Mouse (Mus musculus) cerebellum, postnatal 10 days (tissue): ENCODE measurements at regions not wholly inside any gene's neighbourhood (a gene's known extent, or its start where the extent isn't known, plus 50 kb on each side); places are given as distances from the start of the nearest gene placed in this dataset.

Source experiments
- DNase-seq, 2 experiments: peaks; one replicate each; pipeline ENCODE4 v3.0.0; 2021; ENCODE audit warnings: mixed read lengths in 2 of 2

DNA sequence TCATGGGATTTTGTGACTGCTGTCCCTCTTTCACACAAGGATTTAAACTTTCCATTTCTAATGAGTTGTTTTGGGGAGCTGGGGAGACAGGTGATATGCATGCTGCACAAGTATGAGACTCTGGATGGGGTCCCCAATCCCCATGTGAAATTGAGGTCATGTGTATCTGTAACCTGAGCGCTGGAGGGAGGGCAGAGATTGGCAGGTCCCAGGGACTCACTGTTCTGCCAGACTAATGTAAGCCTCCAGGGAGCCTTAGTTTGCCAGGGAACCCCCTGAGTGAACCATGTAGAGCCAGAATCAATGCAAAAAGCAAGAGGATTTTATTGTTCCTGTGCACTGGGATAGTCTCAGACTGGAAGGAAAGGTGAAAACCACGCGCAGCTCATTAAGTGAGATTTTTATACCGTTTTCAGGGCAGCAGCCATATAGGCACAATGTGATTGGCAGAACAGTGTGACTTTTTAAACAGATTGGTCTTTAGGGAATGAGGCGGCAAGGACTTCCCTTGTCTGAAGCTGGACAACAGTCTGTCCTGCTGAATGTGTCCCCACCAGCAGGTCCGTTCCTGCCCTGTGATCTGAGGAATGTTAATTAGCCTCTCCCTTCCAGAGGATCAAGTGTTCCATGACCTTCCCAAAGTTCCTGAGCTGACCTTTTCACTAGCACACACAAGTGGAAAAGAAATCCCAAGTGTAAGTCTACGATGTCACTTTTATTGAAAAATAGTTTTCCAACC, 59.9 kb upstream of the Oxgr1 start:
- DNase-seq, result no peak

DNA sequence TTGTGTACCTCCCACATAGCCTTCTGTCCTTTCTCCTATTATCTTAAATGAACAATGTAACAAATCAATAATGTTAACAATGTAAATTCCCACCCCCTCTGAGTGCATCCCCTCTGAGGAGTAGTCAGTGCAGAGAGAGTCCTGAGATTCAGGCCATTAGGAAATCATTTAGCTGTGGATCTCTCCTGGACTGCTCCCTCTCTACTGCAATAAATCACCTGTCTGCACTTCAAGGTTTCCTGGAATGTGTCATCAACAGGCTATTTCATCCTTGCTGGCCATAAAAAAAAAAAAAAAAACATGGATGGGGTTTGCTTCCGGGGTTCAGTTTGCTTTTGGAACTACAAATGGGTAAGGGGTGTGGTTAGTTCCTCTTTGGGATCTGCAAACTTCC, 60.5 kb upstream of the Oxgr1 start:
- DNase-seq, result no peak

DNA sequence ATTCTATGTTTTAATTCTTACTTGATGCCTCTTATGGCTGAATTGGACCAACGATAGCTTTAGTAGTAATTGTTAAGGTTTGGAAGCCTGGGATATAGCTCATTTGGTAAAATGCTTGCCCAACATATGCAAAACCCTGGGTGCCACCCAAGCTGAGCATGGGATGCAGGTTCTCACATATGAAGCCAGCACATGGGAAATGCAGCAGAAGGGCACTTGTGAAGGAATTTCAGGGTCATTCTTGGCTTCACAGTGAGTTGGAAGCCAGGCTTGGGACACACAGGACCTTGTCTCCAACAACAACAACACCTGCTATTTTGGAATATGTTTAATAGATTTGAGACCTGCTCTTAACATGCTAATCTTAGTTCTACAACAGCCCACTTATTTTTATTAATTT, 67.6 kb upstream of the Oxgr1 start:
- DNase-seq, result no peak

DNA sequence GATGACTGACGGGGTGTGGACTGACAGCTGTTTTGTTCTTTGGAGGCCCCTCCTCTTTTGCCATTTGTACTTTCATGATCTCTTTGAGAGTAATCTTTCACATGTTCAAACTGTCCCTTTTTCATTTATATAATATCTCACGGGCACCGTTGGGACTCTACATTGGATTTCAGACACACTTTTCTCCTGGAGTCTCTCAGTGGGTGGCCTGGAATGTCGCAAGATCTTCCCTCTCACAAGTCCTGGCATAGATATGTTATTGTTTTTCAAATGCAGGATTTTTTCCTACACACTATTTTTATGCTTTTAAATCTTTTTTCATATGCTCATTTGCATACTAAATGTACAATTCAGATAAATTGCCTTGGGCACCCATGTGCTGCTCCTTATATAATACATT, 71.1 kb upstream of the Oxgr1 start:
- no peak for DNase-seq

DNA sequence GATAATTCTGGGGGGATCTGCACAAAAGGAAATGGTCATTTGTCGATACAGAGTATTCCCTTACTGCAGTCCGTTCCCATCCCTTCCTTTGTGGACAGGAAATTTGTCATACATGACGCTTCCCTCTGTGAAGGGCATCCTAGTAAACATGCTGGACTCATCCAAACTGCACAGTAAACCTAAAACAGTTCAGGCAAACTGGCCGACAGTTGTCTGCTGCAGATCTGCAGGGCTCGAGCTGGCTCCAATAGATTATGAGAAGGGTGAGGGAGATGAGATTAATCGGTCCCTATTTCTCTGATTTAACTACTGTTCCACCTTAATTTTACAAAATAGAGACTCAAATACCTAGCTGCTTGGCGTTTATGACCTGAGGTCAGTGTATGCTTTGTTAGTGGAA, 76.3 kb upstream of the Oxgr1 start:
- DNase-seq, result peak in 1 of 2 experiments; percentile 50

DNA sequence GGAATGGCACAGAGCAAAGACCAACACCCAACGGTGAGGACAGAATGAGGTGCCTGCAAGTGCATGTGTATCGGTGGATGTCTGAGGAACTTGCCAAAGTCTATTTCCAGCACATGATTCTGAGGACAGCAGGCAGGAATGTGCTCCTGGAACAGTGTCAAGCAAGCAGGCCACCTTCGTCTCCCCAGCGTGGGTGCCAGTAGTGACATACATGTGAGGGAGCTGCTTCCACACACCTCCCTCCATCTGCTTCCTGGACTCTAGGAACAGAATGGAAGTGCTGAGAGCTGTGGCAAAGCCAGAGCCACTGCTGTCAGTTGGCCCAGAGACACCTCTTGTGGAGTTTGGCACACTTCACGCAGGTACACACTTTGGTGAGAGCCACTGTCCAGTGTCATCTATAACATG, 76.9 kb upstream of the Oxgr1 start:
- peak; percentile 96 to 97 for DNase-seq

DNA sequence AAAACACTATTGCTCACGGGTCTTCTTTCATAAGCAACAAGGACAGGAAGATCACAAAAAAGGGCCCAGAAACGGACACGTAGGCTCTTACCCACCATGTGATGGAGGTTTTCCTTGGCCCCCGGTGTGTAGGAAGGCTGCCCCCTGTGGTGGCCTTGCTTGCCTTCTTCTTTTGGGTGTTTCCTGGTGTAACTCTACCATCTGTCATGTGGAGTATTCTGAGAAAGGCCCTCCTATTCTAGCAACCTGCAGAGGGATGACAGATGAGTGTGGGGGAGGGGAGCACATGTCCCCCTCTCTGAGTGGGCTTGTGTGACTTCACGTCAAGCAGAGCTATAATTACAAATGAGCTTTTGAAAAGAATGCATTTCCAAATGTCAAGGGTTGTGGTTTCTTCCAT, 77.3 kb upstream of the Oxgr1 start:
- peak; percentile 95 to 96 for DNase-seq

DNA sequence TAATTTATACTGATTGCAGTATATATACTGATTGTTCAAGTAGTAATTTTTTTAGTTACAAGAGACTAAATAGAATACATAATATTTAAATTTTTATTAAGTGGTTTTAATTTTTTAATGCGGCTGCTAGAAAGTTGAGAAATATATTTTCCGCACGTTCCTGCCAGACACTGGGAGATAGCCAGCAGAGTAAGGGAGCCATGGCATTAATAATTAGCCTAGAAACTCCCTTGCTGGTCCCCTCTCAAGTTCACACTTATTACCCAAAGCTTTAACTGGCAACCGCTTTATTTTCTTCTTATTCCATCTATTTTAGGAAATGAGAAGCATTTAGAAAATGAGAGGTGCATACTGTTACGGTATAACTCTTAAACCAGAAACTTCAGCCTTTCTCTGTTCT, 78.0 kb upstream of the Oxgr1 start:
- DNase-seq, result peak; percentile 49 to 57

DNA sequence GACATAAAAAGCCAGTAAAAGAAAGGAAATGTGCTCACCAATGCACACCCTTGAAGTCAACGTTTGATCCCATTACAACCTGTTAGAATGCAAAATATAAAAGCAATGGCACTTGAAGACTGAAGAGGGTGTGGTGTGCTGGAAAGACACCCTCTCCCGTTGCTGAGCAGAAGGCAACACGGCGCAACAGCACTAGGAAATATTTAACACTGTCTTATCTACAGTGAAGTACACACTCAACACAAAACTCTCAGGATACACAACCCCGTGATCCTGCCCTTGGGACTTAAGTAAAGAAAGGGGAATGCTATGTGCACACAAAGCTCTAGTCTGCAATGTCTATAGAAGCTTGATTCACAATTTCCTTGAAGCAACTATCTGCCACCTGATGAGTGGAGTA, 83.1 kb upstream of the Oxgr1 start:
- no peak for DNase-seq

DNA sequence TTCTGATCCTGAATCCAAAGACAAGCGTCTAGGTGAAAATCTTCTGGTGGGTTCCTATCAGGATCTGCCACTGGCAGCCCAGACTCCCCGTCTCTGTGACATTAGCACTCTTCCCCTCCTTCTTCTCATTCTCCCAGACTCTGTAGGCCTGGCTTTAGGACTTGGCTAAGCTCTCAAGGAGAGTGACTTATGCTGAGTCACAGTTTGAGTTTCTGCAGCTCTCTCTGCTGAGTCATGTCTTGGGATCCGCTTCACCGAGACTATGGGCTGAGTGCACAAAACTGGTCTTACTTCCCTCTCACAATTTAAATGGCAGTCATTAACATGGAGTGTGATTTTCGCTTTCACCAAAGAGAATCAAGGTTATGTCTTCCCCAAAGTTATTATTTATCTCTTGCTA, 85.2 kb upstream of the Oxgr1 start:
- no peak for DNase-seq

DNA sequence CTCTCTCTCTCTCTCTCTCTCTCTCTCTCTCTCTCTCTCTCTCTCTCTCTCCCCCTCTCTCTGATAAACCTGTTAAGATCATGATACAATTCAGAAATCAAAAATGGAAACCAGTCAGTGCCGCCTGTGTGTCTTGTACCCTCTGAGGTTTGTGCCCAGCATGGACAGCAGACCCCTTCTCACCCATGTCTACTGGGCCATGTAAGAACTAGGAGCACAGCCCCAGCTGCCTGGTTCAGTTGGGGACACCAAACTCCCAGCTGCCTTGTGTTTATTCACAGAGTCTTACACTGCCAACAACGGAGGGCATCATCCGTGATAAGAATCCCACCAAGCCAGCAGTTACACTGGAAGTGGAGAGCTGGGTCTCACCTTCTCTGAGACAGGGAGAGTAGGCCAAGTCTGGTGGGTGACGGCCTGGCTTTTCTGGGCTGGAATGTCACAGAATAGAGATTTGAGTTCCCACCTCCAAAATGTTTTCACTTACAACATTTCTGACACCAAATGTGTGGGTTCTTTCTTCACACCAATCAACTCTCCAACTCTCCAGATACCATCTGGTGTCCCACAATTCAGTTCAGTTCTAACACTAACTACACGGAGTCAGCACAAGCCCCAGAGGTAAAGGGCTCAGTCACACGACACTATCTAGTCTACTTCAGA, 92.2 kb upstream of the Oxgr1 start:
- DNase-seq, result peak; percentile 26 to 36

DNA sequence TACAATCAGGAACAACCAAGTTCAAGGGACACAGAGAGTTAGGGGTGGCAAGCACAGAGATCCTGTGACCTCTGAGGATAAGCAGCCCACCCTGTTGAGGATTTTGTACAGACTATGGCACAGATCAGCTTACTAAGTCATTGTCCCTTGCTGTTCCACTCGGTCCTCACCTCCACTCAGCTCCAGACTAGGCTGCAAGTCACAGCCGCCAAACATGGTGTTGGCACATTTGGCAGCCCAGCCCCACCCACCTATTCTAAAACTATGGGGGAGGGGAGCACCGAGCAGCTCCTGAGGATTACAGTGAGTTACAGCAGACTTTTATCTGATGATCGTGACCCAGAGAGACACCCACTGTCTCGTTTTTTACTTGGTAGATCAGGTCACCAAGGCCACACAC, 93.0 kb upstream of the Oxgr1 start:
- DNase-seq, result peak in 1 of 2 experiments; percentile 25

DNA sequence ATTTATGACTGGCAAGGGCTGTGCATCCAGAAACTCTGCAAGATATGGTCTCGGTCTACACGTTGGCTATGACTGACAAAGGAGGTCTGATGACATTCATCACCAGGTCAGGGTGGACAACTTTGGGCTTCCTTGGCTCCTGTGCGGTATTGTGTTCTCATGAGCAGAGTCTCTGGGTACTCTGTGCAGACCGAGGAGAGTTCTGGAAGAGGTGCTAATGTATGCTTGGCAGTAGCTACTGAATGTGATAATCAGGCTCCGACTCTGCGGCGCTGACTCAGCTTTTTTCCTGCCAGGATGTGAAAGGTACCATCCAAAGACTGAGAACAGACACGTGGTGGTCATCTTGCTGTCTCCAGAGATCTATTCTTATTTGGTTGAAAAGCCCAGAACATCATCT, 94.5 kb upstream of the Oxgr1 start:
- peak; percentile 72 for DNase-seq

DNA sequence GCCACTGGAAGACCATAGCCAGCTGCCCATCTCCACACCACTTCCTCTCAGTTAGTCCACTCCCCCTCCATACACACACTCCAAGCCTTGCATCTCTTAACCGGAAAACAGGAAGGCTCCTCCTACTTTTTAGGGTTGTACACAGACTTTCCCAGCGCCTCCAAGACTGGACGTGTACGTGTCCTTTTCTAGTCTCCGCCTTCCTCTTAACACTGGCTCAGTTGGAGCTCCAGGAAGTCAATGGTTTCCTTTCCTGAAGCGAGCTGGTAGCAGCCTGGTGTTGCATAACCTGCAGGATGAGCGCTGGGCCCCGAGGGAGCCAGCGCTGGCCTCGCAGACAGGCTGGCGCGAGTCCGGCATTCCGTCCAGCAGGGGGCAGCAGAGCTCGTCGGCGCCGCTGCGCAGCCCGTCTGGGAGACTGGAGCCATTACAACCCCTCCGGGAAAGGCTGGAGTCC, 95.5 kb upstream of the Oxgr1 start:
- DNase-seq, result peak; percentile 97 to 98

DNA sequence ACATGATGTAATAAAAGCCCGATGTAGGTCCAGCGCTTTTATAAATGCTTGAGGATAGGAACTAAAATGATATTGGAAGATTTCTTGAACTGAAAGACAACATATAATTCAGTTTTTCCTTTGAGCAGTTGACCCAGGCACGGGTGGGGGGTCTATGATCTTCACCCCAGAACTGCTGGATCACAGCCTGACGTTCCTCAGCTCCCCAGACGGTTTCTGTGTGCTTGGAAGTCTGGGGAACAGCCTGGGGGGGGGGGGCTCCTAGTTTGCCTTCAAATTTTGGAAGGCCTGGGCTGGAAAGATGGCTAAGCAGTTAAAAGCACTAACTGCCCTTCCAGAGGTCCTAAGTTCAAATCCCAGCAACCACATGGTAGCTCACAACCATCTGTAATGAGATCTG, 96.3 kb upstream of the Oxgr1 start:
- DNase-seq, result no peak

DNA sequence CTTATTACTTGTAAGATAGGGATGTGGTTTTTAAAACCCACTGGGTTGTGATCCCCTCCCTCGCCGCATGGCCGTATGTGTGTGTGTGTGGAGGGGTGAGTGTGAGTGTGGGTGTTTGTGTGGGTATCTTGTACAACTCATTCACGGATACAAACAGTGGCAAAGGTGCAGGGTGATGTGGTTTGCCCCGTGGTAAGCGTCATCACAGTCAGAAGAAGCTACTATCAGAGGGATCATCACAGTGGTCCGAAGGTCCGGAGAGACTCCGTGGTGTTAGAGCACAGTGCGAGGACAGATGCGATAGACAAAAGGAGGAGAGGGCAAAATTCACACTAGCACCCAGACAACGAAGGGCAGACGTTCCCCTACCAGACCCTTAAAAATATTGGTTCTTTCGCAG, 97.0 kb upstream of the Oxgr1 start:
- no peak for DNase-seq

DNA sequence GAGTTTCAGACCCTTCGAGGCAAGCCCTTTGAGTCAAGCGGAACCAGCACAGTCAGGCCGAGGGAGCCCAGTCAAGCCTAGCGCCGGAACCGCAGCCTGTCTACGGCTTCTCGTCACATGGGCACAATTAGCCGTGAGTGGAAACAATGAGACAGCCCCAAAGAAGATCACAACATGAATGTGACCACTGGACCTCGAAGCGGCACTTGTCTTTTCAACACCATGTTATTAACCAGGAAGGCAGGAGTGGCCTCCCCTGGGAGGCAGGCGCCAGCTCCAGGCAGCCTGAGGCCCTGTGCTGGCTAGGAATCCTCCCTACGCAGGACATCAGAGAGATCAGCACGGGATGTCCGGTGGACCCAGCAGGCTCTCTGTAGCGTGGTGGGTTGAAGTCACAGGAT, 97.4 kb upstream of the Oxgr1 start:
- peak in 1 of 2 experiments; percentile 19 for DNase-seq

DNA sequence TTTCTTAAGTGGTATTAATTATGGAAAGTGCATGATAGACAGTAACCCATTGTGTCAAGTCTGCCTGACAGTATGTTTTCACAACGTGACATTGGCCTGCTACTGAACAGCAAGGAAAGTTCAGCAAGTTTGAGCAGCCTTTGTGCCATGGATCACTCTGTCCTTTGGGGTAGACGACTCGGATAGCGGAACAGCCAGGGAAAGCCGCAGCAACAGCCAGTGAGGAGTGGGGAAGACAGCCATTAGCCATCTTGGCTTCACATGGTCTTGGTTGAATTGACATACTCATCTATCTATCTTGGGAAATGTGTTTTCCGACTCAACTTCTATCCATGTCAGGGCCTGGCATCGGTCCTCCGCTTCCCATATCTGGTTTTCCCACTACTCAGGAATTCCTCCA, 98.0 kb upstream of the Oxgr1 start:
- DNase-seq, result no peak

DNA sequence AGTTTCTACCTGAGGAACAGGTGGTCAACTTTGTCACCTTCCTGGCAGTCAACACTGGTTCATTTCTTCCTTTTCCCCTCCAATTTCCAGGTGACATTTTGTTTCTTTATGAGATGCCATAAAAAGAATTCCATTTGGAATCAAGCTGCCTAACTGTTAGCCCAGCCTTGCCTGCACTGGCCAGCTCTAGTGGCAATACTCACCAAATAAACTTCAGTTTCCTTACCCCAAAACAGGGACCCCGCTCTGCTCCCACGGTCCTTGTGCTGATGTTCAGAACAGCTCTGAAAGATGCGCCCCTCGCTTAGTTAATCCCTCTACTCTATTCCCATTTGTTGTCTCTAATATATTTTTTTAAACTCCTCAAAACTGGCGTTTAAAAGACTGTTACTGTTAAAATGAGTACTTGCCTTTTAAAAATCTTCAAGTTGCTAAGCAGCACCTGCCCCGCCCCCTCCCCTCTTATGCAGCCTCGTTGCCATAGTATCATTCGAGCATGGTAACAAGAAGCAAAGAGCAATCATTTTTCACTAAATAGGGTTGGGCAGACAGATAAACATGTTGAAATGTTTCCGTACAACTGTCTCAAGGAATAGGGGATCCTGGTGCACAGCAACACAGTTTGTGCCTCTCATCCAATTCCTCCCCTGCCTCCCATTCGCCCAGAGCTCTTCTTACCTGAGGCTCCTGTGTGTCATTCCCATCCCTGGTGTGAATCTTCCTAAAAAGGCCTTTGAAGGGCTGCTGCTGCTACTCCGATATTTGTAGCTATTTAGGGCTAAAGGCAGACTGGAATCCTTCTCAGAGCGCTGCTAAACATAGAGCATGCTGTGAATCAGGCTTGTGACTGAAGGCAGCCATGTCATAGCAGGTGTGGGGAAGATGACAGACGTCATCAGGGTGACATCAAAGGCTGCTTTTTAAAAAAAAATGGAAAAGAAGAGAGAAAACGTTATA, 98.8 kb upstream of the Oxgr1 start:
- DNase-seq, result no peak

DNA sequence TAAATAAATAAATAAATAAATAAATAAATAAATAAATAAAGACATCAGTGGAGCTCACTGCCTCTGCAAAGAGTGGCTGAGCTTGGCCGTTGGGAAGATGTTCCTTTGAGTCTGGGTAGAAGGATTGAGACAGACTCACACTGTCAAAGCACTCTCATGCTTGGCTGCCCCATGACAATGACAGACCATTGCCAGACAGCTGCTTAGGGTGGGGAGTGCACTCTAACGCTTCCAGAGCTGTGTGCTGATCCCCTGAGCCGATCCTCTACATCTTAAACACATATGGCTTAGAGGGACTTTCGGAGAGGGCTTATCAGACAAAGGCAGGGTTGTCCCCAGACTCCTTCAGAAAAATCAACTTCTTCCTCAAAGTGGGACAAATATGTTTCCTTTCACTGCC, 100.0 kb upstream of the Oxgr1 start:
- no peak for DNase-seq

DNA sequence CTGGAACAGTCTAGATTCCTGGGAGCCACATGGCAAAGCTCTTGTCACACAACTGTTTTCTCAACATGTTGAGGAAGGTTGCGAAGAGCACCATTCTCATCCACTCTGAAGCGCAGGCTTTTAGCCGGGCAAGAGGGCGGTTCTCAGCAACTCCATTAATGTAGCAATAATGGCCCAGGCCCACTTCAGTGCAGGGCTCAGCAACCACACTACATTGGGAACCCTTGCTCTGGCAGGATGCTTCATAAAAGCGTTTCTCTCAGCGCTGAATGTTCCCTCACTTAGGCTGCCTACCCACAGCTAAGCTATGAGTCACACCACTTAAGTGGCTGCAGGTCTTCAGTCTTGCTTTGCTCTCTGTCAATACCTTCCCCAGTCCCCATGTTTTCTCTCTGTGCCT, 102.2 kb upstream of the Oxgr1 start:
- no peak for DNase-seq

DNA sequence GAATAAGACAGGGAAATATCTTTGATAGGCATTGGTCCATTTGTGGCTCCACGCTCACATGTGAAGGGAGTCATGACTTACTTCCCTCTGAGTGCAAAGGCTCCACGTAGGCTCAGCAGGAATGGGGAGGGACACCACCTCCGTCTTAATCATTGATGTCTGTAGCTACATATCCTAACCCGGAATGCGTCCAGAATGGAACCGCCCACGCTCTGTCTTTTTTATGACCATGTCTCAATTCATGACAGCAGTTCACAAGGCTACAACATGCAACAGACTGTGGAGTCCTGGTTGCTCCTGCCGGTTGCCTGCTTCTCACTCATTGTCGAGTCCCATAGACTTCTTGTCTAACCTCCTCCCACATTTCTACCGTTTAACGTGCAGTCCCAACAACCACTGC, 104.1 kb upstream of the Oxgr1 start:
- no peak for DNase-seq
